Comparison of ENCODE assay signal across 8 mouse cellular contexts in genomic region chr6:67035388-67036299, GRCm38 (mm10). TPM values are rescaled to one million over a fixed set of nuclear protein-coding genes. Genes with fewer than 3 reads are reported as not detected.
DNase-seq lines count a peak whose midpoint lies in the region; ATAC-seq and TF ChIP-seq lines count a peak whose summit lies in the region.

No protein-coding gene starts in this region.

- no peaks in the 10 kb centered on the region; the same call in 1 of the 2 replicates for H3K79me2 ChIP-seq in heart, adult 2 months (replicated peaks; ENCODE audit: control insufficient read depth, insufficient read depth, low read length)
- H3K79me2 ChIP-seq in myocyte (ENCODE audit: control insufficient read depth, insufficient read depth) = peaks cover 23% of the 10 kb centered on the region

- TF ChIP-seq EP300 in heart, adult 2 months (IDR thresholded peaks at IDR 0.05; ENCODE audit: insufficient read depth, low read depth, low read length) = no peak

- 35% methylated on average over 19 of the region's 19 CpGs for WGBS in heart, adult 2 months
- WGBS in embryonic facial prominence, embryonic 10.5 days = 12% methylated on average over 19 of the region's 19 CpGs
- 7% methylated on average over 19 of the region's 19 CpGs for WGBS in hindbrain, embryonic 13.5 days
- 22% methylated on average over 19 of the region's 19 CpGs for WGBS in liver, embryonic 11.5 days

- H3K9ac ChIP-seq in heart, adult 2 months (ENCODE audit: low read depth, low read length) = peak overlapping the region; percentile 56
- H3K9ac ChIP-seq in hindbrain, embryonic 13.5 days = peak overlapping the region; percentile 93
- peak overlapping the region; percentile 95 for H3K9ac ChIP-seq in liver, embryonic 11.5 days (ENCODE audit: low read depth, low read length)

- no peak for ATAC-seq in hindbrain, embryonic 13.5 days (ENCODE audit: low FRiP score)
- peak; percentile 59 for ATAC-seq in liver, embryonic 11.5 days (replicated peaks; ENCODE audit: low FRiP score)

- H3ac ChIP-seq in myocyte (ENCODE audit: control insufficient read depth, insufficient read length) = peak overlapping the region; percentile 57

- TF ChIP-seq POLR2A in heart, adult 2 months (IDR thresholded peaks at IDR 0.05; ENCODE audit: insufficient read depth, low read depth, low read length) = no peak
- peak; percentile 60 for TF ChIP-seq POLR2A in myocyte (IDR thresholded peaks at IDR 0.05; ENCODE audit: insufficient read length, low read depth)

- peak overlapping the region; percentile 81 for H3K4me3 ChIP-seq in heart, adult 2 months
- H3K4me3 ChIP-seq in embryonic facial prominence, embryonic 10.5 days = peak overlapping the region; percentile 84
- peak overlapping the region; percentile 88 for H3K4me3 ChIP-seq in hindbrain, embryonic 13.5 days
- peak overlapping the region; percentile 95 for H3K4me3 ChIP-seq in liver, embryonic 11.5 days (ENCODE audit: low read depth, low read length)
- peak overlapping the region; percentile 98 for H3K4me3 ChIP-seq in myocyte

- intact Hi-C loops in heart, adult 2 months (cut with DNase I) = loop anchor here (1.0 to 10.0 kb wide), 6 partner anchors 42 to 229 kb away; no protein-coding TSS in a partner anchor

- peak in 1 of 2 experiments; percentile 28 for DNase-seq in heart, adult 2 months
- no peak for DNase-seq in heart, postnatal 4 days
- peak; percentile 41 for DNase-seq in embryonic facial prominence, embryonic 10.5 days (ENCODE audit: low spot score)
- peak; percentile 57 for DNase-seq in liver, embryonic 11.5 days (ENCODE audit: low spot score)
- DNase-seq in natural killer cell, adult 2 months (ENCODE audit: low spot score in 2 of 2) = no peak
- DNase-seq in right cerebral cortex, postnatal 4 days = no peak

- TF ChIP-seq CTCF in heart, adult 2 months (IDR thresholded peaks at IDR 0.05) = no peak

- peaks cover 3% of the 10 kb centered on the region for H3K4me1 ChIP-seq in heart, adult 2 months (ENCODE audit: control insufficient read depth, insufficient read depth, low read length)
- H3K4me1 ChIP-seq in embryonic facial prominence, embryonic 10.5 days = peaks cover 23% of the 10 kb centered on the region
- peaks cover 25% of the 10 kb centered on the region for H3K4me1 ChIP-seq in hindbrain, embryonic 13.5 days (replicated peaks)
- peaks cover 15% of the 10 kb centered on the region for H3K4me1 ChIP-seq in liver, embryonic 11.5 days (replicated peaks; ENCODE audit: control insufficient read depth, insufficient read depth, low read length)

- peak overlapping the region; percentile 95 for H3K27ac ChIP-seq in heart, adult 2 months
- H3K27ac ChIP-seq in embryonic facial prominence, embryonic 10.5 days (replicated peaks) = peak overlapping the region; percentile 95
- peak overlapping the region; percentile 52; the same call in 1 of the 2 replicates for H3K27ac ChIP-seq in hindbrain, embryonic 13.5 days
- H3K27ac ChIP-seq in liver, embryonic 11.5 days (ENCODE audit: low read depth, low read length) = peak overlapping the region; percentile 99

- no peaks in the 10 kb centered on the region for H3K27me3 ChIP-seq in heart, adult 2 months (ENCODE audit: control insufficient read depth, insufficient read depth, low read length)
- peaks cover 9% of the 10 kb centered on the region for H3K27me3 ChIP-seq in embryonic facial prominence, embryonic 10.5 days (replicated peaks; ENCODE audit: low read depth, poor library complexity, severe bottlenecking)
- H3K27me3 ChIP-seq in hindbrain, embryonic 13.5 days = no peaks in the 10 kb centered on the region; the same call in 1 of the 2 replicates
- H3K27me3 ChIP-seq in liver, embryonic 11.5 days (replicated peaks; ENCODE audit: control insufficient read depth, insufficient read depth, low read length) = no peaks in the 10 kb centered on the region
- no peaks in the 10 kb centered on the region for H3K27me3 ChIP-seq in myocyte (ENCODE audit: control insufficient read depth, insufficient read depth, insufficient read length)

- peaks cover 7% of the 10 kb centered on the region for H3K36me3 ChIP-seq in heart, adult 2 months (ENCODE audit: control insufficient read depth, insufficient read depth, low read length)
- H3K36me3 ChIP-seq in embryonic facial prominence, embryonic 10.5 days (replicated peaks) = no peaks in the 10 kb centered on the region
- no peaks in the 10 kb centered on the region for H3K36me3 ChIP-seq in hindbrain, embryonic 13.5 days
- H3K36me3 ChIP-seq in liver, embryonic 11.5 days (ENCODE audit: control insufficient read depth, insufficient read depth, low read length) = no peaks in the 10 kb centered on the region
- peaks cover 22% of the 10 kb centered on the region for H3K36me3 ChIP-seq in myocyte (ENCODE audit: control insufficient read depth, insufficient read depth)

- H3K9me3 ChIP-seq in embryonic facial prominence, embryonic 10.5 days = no peaks in the 10 kb centered on the region
- H3K9me3 ChIP-seq in hindbrain, embryonic 13.5 days = no peaks in the 10 kb centered on the region
- H3K9me3 ChIP-seq in liver, embryonic 11.5 days (ENCODE audit: control insufficient read depth, low read length) = no peaks in the 10 kb centered on the region

- peak overlapping the region; percentile 82 for H3K4me2 ChIP-seq in hindbrain, embryonic 13.5 days
- peak overlapping the region; percentile 73 for H3K4me2 ChIP-seq in liver, embryonic 11.5 days
- peak overlapping the region; percentile 96 for H3K4me2 ChIP-seq in myocyte (ENCODE audit: low read depth)

TF ChIP-seq in myocyte, 11 proteins besides CTCF, POLR2A, EP300 and RAD21:
- no peak for TF ChIP-seq SRF (IDR thresholded peaks at IDR 0.05; ENCODE audit: control insufficient read depth, insufficient read length, low read depth)
- TF ChIP-seq USF1 (IDR thresholded peaks at IDR 0.05; ENCODE audit: low read depth) = no peak
- TF ChIP-seq TCF12 (IDR thresholded peaks at IDR 0.05; ENCODE audit: insufficient read depth, poor library complexity, severe bottlenecking) = no peak
- TF ChIP-seq TCF3 (IDR thresholded peaks at IDR 0.05; ENCODE audit: insufficient read length, low read depth) = no peak
- TF ChIP-seq MYOG (IDR thresholded peaks at IDR 0.05; ENCODE audit: control insufficient read depth in 1 of 3, insufficient read depth in 1 of 3, insufficient read length in 2 of 3, low read depth in 2 of 3) = no peak
- TF ChIP-seq E2F4 (IDR thresholded peaks at IDR 0.05; ENCODE audit: insufficient read depth) = no peak
- peak; percentile 91 for TF ChIP-seq CEBPB (IDR thresholded peaks at IDR 0.05; ENCODE audit: insufficient read depth, poor library complexity, severe bottlenecking)
- TF ChIP-seq POLR2AphosphoS2 (IDR thresholded peaks at IDR 0.05; ENCODE audit: insufficient read length, low read depth) = peak; percentile 91
TF ChIP-seq in myocyte: peak in this region for 2.

RNA-seq across cellular contexts. Expression of gene Gadd45a, which starts 1.6 kb away (rescaled TPM):
- total RNA-seq in heart, adult 2 months (2021) = 10 to 100 TPM; 14.6 to 16.1 TPM
- 21.5 and 30.3 TPM in 2 replicates for polyA plus RNA-seq in heart, adult 2 months (2012; rRNA removed)
- 1 to 10 TPM; 7.2 to 8.7 TPM for total RNA-seq in heart, postnatal 4 days (2021)
- polyA plus RNA-seq in embryonic facial prominence, embryonic 10.5 days (2016; fragmentation: Nextera tagmentation; extraction: Ambion mirVana) = 18.2 and 23.8 TPM in 2 replicates
- 21.0 and 21.5 TPM in 2 replicates for polyA plus RNA-seq in hindbrain, embryonic 13.5 days (2015; fragmentation: Nextera tagmentation; extraction: Ambion mirVana)
- polyA plus RNA-seq in liver, embryonic 11.5 days (2014; fragmentation: Nextera tagmentation; extraction: Ambion mirVana) = 27.9 and 31.1 TPM in 2 replicates
- 381 TPM for polyA plus RNA-seq in myocyte (2012; fragmentation: generic; extraction: Trizol)

Comparison
In these comparisons a context has a peak if more than half of its experiments do, and no peak if none do; other contexts are left out.
1. DNase-seq: peak in embryonic facial prominence, embryonic 10.5 days (single experiment) and liver, embryonic 11.5 days (single experiment); none in heart, postnatal 4 days (single experiment), natural killer cell, adult 2 months (0 of 2) and right cerebral cortex, postnatal 4 days (single experiment).
2. RNA of gene Gadd45a, which starts 1.6 kb away (polyA plus RNA-seq): 381 TPM in myocyte (single experiment); 27.9 to 31.1 TPM in liver, embryonic 11.5 days, 21.5 to 30.3 TPM in heart, adult 2 months, 18.2 to 23.8 TPM in embryonic facial prominence, embryonic 10.5 days and 21.0 to 21.5 TPM in hindbrain, embryonic 13.5 days; every median in the first group is over 10 times any median in the second.
3. Peak in every context shown above with its lines, with median percentiles within 50 percentile points of each other: H3K27ac ChIP-seq, H3K4me3 ChIP-seq, H3K9ac ChIP-seq and H3K4me2 ChIP-seq.